Mouse (Mus musculus) limb, embryonic 10.5 days (tissue): Measurements from ENCODE around the gene Vps37b. TPM values are rescaled to one million over a fixed set of nuclear protein-coding genes. Genes with fewer than 3 reads are reported as not detected.

Source experiments
- DNase-seq: peaks from one replicate; pipeline ENCODE4 v3.0.0-alpha.2; 2017; ENCODE audit warnings: low spot score
- H3K27ac ChIP-seq: fragments of 300-500 bp; sonication (generic); 2 replicates; pipeline ENCODE4 v1.5.1; 2016; ENCODE audit warnings: mild to moderate bottlenecking
- H3K27me3 ChIP-seq: fragments of 300-500 bp; sonication (generic); 2 replicates; pipeline ENCODE4 v1.6.1; 2016; ENCODE audit warnings: low read depth, mild to moderate bottlenecking; ENCODE audit not compliant: poor library complexity, severe bottlenecking
- H3K36me3 ChIP-seq: fragments of 300-500 bp; sonication (generic); 2 replicates; pipeline ENCODE4 v1.6.1; 2016; ENCODE audit warnings: mild to moderate bottlenecking, moderate library complexity
- H3K4me1 ChIP-seq: fragments of 300-500 bp; sonication (generic); 2 replicates; pipeline ENCODE4 v1.6.1; 2016
- H3K4me3 ChIP-seq: fragments of 300-500 bp; sonication (generic); 2 replicates; pipeline ENCODE4 v1.5.1; 2016; ENCODE audit warnings: mild to moderate bottlenecking, moderate library complexity
- H3K9me3 ChIP-seq: fragments of 300-500 bp; sonication (generic); replicated peaks from 2 replicates; pipeline ENCODE4 v1.6.1; 2016; ENCODE audit warnings: mild to moderate bottlenecking
- WGBS: fragments of 180-500 bp; shearing (Covaris S2); methylation state at CpG from one replicate; pipeline ENCODE4 v1.1.7; 2016; 5-methylcytosine and 5-hydroxymethylcytosine counted together
- polyA plus RNA-seq: library from polyadenylated mRNA; unstranded; fragments of >200 nt; fragmentation: Nextera tagmentation; extraction: Ambion mirVana; gene quantifications from 2 replicates; pipeline ENCODE4 v1.2.1, GENCODE M21; 2016

The Vps37b gene
- polyA plus RNA-seq, 1 experiment from 2014 or later = 42.6 TPM

- H3K36me3 ChIP-seq = peaks cover 60% of the 10 kb centered on the region
- H3K27me3 ChIP-seq = no peaks in the 10 kb centered on the region
- H3K9me3 ChIP-seq = no peaks in the 10 kb centered on the region
- H3K27ac ChIP-seq = no peak overlapping the region
- no peak for DNase-seq
- WGBS = 93% methylated on average over 15 of the region's 15 CpGs
- H3K4me3 ChIP-seq = no peak overlapping the region
- peaks cover 36% of the 10 kb centered on the region for H3K4me1 ChIP-seq
Measured at GRCm38 (mm10) chr5:124025587-124026441, 6.3 kb downstream of the Vps37b start.

DNA sequence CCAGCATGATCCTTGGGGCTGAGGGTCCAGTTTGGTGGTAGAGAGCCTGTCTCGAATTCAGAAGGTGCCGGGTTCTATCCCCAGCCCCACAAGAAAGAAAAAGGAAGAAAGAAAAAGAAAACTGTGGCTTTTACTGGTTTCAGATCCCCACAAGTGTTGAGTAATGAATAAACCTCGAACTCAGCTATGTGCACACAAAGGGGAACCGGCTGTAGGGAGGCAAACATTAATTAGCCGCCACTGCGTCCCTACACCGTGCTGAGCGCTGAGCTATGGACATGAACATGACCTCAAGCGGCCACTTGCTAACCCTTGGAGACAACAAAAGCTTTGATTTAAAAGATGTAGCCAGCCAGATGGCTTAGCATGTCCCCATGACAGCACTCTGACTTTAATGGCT lies 6.9 kb downstream of the Vps37b start:
- WGBS = 84% methylated on average over 9 of the region's 9 CpGs
- peaks cover 64% of the 10 kb centered on the region for H3K36me3 ChIP-seq

DNA sequence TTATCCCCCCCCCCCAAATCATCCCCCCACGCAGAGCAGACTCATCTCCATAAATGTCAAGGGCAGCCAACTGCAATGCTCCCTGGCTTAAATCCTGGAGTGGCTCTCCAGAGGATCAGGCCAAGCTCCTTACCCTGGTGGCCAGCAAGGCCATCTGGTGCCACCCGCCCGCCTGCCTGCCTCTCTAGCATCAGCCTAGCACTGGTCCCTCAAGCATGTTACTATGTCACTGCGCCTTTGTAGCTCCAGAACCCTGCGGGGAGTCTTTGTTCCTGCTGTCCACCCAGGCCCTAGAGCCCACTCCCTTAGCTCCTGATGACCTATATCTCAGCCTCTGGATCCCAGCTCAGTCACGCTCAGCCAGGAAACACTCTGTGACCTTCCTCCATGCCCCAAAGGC lies 7.4 kb downstream of the Vps37b start:
- 83% methylated on average over 6 of the region's 6 CpGs for WGBS
- H3K27ac ChIP-seq = no peak overlapping the region
- H3K9me3 ChIP-seq = no peaks in the 10 kb centered on the region
- no peaks in the 10 kb centered on the region for H3K27me3 ChIP-seq
- peaks cover 29% of the 10 kb centered on the region for H3K4me1 ChIP-seq
- no peak overlapping the region for H3K4me3 ChIP-seq
- H3K36me3 ChIP-seq = peaks cover 61% of the 10 kb centered on the region
- no peak for DNase-seq

More for the DNA sequence above, 6.9 kb downstream of the Vps37b start:
- Histone ChIP-seq H3K27ac (no peak overlapping the region), H3K4me1 (peaks cover 29% of the 10 kb centered on the region), H3K27me3 (no peaks in the 10 kb centered on the region), H3K4me3 (no peak overlapping the region), H3K9me3 (no peaks in the 10 kb centered on the region)
- DNase-seq = no peak

GRCm38 (mm10) chr5:124022365-124022764 lies 9.7 kb downstream of the Vps37b start:
- no peak for DNase-seq
- Histone ChIP-seq H3K27ac (no peak overlapping the region), H3K4me3 (no peak overlapping the region), H3K36me3 (peaks cover 53% of the 10 kb centered on the region), H3K4me1 (peaks cover 26% of the 10 kb centered on the region), H3K27me3 (no peaks in the 10 kb centered on the region), H3K9me3 (no peaks in the 10 kb centered on the region)
- 80% methylated on average over 7 of the region's 7 CpGs for WGBS

DNA sequence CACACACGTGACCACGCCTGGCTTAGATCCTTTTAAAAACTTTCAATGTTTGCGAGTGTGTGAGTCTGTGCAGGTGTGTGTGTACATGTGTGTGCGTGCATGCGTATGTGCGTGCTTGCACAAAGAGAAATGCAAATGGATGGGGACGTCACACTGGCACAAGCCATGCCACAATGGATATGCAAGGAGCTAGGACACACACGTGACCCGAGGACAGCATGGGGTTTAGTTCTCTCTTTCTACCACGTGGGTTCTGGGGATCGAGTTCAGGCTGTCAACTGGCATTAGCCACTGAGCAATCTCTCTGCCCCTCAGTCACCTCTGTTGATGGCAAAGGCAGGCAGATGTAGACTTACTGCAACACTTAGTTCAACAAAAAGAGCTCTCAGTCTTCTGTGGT lies 10.4 kb downstream of the Vps37b start:
- Histone ChIP-seq H3K36me3 (peaks cover 49% of the 10 kb centered on the region), H3K4me3 (no peak overlapping the region), H3K27ac (no peak overlapping the region), H3K9me3 (no peaks in the 10 kb centered on the region), H3K4me1 (peaks cover 28% of the 10 kb centered on the region), H3K27me3 (no peaks in the 10 kb centered on the region)
- DNase-seq = no peak
- 90% methylated on average over 11 of the region's 11 CpGs for WGBS

DNA sequence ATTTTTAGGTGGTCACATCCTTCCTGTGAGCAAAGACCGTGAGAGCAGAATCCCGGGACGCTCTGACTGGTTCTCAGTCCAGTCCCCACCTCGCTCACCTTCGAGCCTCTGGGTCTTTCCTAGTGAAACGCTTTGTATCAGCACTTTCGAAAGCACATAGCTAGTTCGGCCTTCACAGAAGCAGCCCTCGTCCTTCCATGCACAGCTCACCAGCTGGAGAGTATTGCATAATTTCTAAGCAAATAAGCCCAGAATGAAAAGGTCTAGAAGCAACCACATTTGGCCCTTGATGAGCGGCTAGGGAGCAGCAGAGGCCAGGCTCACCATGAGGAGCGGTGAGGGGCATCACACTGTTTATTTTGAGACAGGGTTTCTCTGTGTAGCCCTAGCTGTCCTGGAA lies 10.9 kb downstream of the Vps37b start:
- Histone ChIP-seq H3K9me3 (no peaks in the 10 kb centered on the region), H3K27ac (no peak overlapping the region), H3K4me1 (peaks cover 28% of the 10 kb centered on the region), H3K4me3 (no peak overlapping the region), H3K36me3 (peaks cover 48% of the 10 kb centered on the region), H3K27me3 (no peaks in the 10 kb centered on the region)
- 94% methylated on average over 11 of the region's 11 CpGs for WGBS
- DNase-seq = no peak

GRCm38 (mm10) chr5:124019348-124020216 lies 12.5 kb downstream of the Vps37b start:
- H3K36me3 ChIP-seq = peaks cover 37% of the 10 kb centered on the region

GRCm38 (mm10) chr5:124018651-124019050 lies 13.4 kb downstream of the Vps37b start:
- H3K4me1 ChIP-seq = peaks cover 23% of the 10 kb centered on the region
- H3K4me3 ChIP-seq = no peak overlapping the region
- WGBS = 81% methylated on average over 9 of the region's 9 CpGs
- no peak for DNase-seq
- peaks cover 37% of the 10 kb centered on the region for H3K36me3 ChIP-seq
- H3K27ac ChIP-seq = no peak overlapping the region
- no peaks in the 10 kb centered on the region for H3K9me3 ChIP-seq
- no peaks in the 10 kb centered on the region for H3K27me3 ChIP-seq

More at GRCm38 (mm10) chr5:124019348-124020216, 12.5 kb downstream of the Vps37b start:
- Histone ChIP-seq H3K27ac (no peak overlapping the region), H3K4me3 (no peak overlapping the region), H3K9me3 (no peaks in the 10 kb centered on the region), H3K27me3 (no peaks in the 10 kb centered on the region), H3K4me1 (peaks cover 22% of the 10 kb centered on the region)
- 83% methylated on average over 12 of the region's 12 CpGs for WGBS
- DNase-seq = no peak

DNA sequence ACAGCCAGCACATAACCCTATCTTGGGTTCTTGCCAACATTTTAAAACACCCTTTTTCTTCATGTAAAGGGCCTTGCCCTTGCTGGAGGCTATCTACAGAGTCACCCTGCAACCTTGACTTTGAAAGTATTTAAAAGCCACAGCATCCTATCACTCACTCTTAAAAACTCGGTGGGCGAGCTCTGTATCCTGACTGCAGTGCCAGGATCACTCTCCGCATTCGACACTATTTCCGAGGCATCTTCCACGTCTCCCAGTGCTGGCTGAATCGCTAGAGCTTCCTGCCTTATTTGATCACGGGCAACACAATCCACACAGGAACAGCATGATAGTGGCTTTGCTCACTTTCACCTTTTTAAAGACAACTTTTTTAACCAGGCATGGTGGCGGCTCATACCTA lies 14.1 kb downstream of the Vps37b start:
- Histone ChIP-seq H3K27me3 (no peaks in the 10 kb centered on the region), H3K36me3 (peaks cover 37% of the 10 kb centered on the region), H3K4me3 (no peak overlapping the region), H3K9me3 (no peaks in the 10 kb centered on the region), H3K27ac (no peak overlapping the region), H3K4me1 (peaks cover 28% of the 10 kb centered on the region)
- 84% methylated on average over 9 of the region's 9 CpGs for WGBS
- DNase-seq = no peak

- DNase-seq = no peak
- peaks cover 44% of the 10 kb centered on the region for H3K4me1 ChIP-seq
- no peaks in the 10 kb centered on the region for H3K9me3 ChIP-seq
- WGBS = 90% methylated on average over 7 of the region's 7 CpGs
- H3K36me3 ChIP-seq = peaks cover 28% of the 10 kb centered on the region
- H3K4me3 ChIP-seq = no peak overlapping the region
- no peak overlapping the region for H3K27ac ChIP-seq
- H3K27me3 ChIP-seq = no peaks in the 10 kb centered on the region
Measured at GRCm38 (mm10) chr5:124016291-124016821, 15.7 kb downstream of the Vps37b start.

DNA sequence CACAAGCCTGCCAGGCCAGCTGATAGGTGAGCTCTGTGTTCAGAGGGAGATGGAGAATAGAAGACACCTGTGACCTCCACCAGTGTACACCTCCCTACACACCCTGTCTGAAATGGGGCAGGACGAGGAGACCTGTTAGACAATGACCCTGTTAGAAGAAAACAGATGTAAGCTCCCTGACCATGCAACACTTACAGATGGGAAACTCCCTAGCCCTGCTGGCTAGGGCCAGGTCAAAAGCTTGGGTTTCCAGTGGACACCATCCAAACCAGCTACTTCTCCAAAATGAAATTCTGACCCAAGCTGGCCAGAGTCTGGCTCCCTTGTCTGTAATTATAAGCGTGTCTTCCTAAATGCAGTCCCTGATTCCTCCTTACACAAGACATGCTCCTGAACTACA lies 16.3 kb downstream of the Vps37b start:
- H3K4me3 ChIP-seq = no peak overlapping the region
- H3K4me1 ChIP-seq = peaks cover 50% of the 10 kb centered on the region
- peaks cover 26% of the 10 kb centered on the region for H3K36me3 ChIP-seq
- no peak overlapping the region for H3K27ac ChIP-seq
- H3K9me3 ChIP-seq = no peaks in the 10 kb centered on the region
- no peaks in the 10 kb centered on the region for H3K27me3 ChIP-seq
- WGBS = 77% methylated on average over 2 of the region's 2 CpGs
- no peak for DNase-seq

DNA sequence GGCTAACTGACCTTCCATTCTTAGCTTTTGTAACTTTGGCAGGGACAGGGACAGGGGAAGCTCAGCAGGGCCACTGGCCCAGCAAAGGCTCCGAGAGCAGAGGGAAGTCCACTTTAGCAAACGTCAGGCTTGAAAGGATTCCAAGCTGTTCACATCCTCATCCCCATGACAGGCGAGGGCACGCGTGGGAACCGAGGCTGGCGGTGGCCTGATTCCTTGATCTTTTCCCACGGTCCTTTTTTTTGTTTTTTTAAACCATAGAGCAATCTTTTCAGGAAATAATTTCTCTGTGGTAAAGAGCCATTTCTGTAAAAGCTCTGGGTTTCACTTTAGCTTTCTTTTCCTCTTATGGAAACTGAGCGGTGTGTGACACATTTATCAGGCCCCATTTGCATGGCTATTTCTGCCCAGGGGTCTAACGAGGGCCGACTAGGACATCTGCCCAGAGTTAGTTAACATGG lies 17.2 kb downstream of the Vps37b start:
- Histone ChIP-seq H3K4me3 (no peak overlapping the region), H3K36me3 (peaks cover 30% of the 10 kb centered on the region), H3K4me1 (peaks cover 55% of the 10 kb centered on the region), H3K27ac (no peak overlapping the region), H3K9me3 (no peaks in the 10 kb centered on the region), H3K27me3 (no peaks in the 10 kb centered on the region)
- no peak for DNase-seq
- 54% methylated on average over 11 of the region's 11 CpGs for WGBS

DNA sequence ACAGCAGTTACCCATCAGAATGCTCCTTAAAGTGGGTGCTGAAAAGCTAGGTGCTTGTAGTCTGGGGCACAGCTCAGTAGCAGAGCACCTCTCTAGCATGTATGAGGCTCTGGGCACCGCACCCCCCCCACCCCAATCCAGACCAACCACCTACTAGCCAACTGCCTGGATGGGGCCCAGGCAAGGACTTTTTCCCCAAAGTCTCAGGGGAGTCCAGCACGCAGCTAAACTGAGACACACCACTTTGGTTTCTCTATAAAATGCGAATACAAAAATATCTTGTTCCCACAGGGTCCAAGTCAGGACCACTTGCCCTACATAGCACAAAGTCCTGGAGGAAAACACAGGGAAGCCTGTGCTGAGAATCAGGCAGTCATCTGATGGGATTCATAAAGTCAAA lies 17.9 kb downstream of the Vps37b start:
- WGBS = 94% methylated on average over 3 of the region's 3 CpGs
- no peak for DNase-seq
- no peak overlapping the region for H3K4me3 ChIP-seq
- H3K36me3 ChIP-seq = peaks cover 34% of the 10 kb centered on the region
- no peaks in the 10 kb centered on the region for H3K9me3 ChIP-seq
- H3K27me3 ChIP-seq = no peaks in the 10 kb centered on the region
- H3K4me1 ChIP-seq = peaks cover 53% of the 10 kb centered on the region
- H3K27ac ChIP-seq = no peak overlapping the region
